Mouse (Mus musculus) heart, embryonic 15.5 days (tissue): Measurements from ENCODE around the gene Atxn2. TPM values are rescaled to one million over a fixed set of nuclear protein-coding genes. Genes with fewer than 3 reads are reported as not detected.

Source experiments
- ATAC-seq: fragments of 200-750 bp; cut with Nextera tagmentation; replicated peaks from 2 replicates; pipeline ENCODE4 v1.8.0; 2017; ENCODE audit warnings: low read depth, moderate TSS enrichment; ENCODE audit not compliant: insufficient number of reproducible peaks, insufficient read depth, low FRiP score
- H3K27ac ChIP-seq: fragments of 300-500 bp; sonication (generic); 2 replicates; pipeline ENCODE4 v1.5.1; 2015; ENCODE audit warnings: mild to moderate bottlenecking, inconsistent platforms
- H3K27me3 ChIP-seq: fragments of 300-500 bp; sonication (generic); 2 replicates; pipeline ENCODE4 v1.6.1; 2015; ENCODE audit warnings: inconsistent platforms
- H3K36me3 ChIP-seq: fragments of 300-500 bp; sonication (generic); 2 replicates; pipeline ENCODE4 v1.6.1; 2015; ENCODE audit warnings: mild to moderate bottlenecking, inconsistent platforms
- H3K4me1 ChIP-seq: fragments of 300-500 bp; sonication (generic); replicated peaks from 2 replicates; pipeline ENCODE4 v1.6.1; 2015; ENCODE audit warnings: inconsistent platforms
- H3K4me2 ChIP-seq: fragments of 300-500 bp; sonication (generic); 2 replicates; pipeline ENCODE4 v1.6.1; 2015; ENCODE audit warnings: inconsistent platforms, mild to moderate bottlenecking, moderate library complexity
- H3K4me3 ChIP-seq: fragments of 300-500 bp; sonication (generic); 2 replicates; pipeline ENCODE4 v1.5.1; 2015; ENCODE audit warnings: mild to moderate bottlenecking, inconsistent platforms
- H3K9ac ChIP-seq: fragments of 300-500 bp; sonication (generic); 2 replicates; pipeline ENCODE4 v1.6.1; 2015; ENCODE audit warnings: mild to moderate bottlenecking, inconsistent platforms
- H3K9me3 ChIP-seq: fragments of 300-500 bp; sonication (generic); replicated peaks from 2 replicates; pipeline ENCODE4 v1.6.1; 2016; ENCODE audit warnings: inconsistent platforms
- WGBS: fragments of 180-500 bp; shearing (Covaris S2); methylation state at CpG from one replicate; pipeline ENCODE4 v1.1.7; 2015; ENCODE audit warnings: mixed read lengths; 5-methylcytosine and 5-hydroxymethylcytosine counted together
- polyA plus RNA-seq: library from polyadenylated mRNA; unstranded; fragments of >200 nt; fragmentation: Nextera tagmentation; extraction: Ambion mirVana; gene quantifications from 2 replicates; pipeline ENCODE4 v1.2.1, GENCODE M21; 2015

Atxn2 gene
- polyA plus RNA-seq, 1 experiment from 2014 or later: 63.7 TPM

DNA sequence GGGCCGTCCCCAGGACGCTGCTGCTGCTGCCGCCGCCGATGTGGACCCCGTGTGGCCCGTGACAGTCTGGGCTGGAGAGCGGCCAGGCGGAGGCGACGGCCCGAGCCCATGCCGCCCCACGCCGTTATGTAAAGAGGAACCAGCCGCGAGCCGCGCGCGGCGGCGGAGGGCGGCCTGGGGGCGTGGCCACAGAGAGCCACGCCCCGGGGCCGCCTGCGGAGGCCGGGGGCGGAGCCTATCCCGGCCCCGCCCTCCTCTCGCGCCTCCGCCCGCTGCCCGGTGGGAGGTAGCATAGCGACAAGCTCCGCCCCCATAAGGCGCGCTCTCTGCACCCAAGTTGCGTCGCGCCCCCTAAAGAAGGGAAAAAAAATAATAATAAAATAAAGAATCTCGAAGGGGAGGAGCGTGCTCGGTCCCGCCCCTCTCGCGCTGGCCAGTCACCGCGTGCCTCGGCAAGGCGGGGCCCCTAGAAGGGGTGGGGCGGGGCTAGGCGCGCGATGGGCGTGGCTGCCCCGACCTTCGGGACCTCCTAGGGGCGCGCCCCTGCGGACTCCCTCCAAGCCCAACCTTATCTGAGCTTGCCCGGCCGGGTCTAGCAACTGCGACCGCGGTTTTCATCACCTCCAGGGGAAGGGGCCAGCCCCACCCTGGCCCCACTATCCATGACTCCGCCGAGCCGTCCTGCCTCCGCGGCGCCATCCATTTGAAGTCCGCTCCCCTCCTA is 125.7 kb downstream of the Atxn2 start:
- Histone ChIP-seq H3K27me3 (no peaks in the 10 kb centered on the region), H3K36me3 (no peaks in the 10 kb centered on the region), H3K9me3 (no peaks in the 10 kb centered on the region), H3K9ac (peak overlapping the region; percentile 76), H3K4me2 (peak overlapping the region; percentile 93), H3K27ac (peak overlapping the region; percentile 87), H3K4me1 (peaks cover 58% of the 10 kb centered on the region), H3K4me3 (peak overlapping the region; percentile 80)
- under 1% methylated on average over 77 of the region's 77 CpGs for WGBS
- peak; percentile 85 for ATAC-seq

DNA sequence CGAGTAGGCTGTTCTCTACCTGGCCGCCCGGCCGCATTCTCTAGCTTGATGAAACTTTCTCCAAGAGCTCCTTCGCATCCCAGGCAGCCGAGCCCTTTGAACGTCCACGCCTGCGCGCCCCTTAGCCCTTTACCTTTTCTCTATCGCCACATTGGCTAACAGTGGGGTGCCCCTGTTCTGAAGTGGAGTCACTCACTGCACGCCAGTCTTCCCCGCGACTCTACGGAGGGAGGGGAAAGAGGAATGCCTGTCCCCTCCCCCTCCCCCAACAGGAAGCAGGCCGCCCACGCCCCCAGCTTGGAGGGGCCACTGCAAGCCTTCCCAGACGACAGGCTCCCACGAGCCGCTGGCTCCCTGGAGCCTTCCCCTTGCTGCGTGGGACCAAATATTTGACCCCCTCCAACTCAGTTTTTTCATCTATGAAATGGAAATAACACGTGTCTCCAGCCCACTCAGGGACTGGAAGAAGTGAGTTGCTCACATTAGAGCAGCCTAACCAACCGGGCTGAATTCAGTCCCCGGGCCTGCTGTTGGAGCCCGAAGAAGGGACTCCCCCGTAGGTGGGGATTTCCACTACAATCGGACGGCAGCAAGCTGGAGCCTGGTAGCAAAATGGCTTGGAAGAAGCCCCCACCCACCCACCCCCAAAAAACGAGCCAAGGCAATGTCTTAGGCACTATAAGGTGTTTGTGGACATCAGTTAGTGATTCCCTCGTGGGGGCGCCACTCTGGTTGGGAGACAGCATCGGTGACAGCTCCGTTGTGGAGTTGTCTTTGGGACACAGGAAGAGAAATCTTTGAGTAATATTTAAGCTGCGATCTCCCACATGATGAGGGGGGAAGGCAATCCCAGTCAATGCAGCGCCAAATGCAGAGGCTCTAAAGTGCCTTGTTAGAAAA is 126.6 kb downstream of the Atxn2 start, which contains the start of gene Sh2b3:
Gene Sh2b3, minus strand, starts transcription at position 206 of the 900 bp plus-strand sequence.
- peak within 1 kb of the TSS; percentile 76 for H3K9ac ChIP-seq
- H3K27ac ChIP-seq: peak within 1 kb of the TSS; percentile 87
- H3K4me3 ChIP-seq: peak within 1 kb of the TSS; percentile 80
- H3K4me2 ChIP-seq: peak within 1 kb of the TSS; percentile 93
- no peaks in the 10 kb centered on the region for H3K9me3 ChIP-seq
- H3K27me3 ChIP-seq: no peaks in the 10 kb centered on the region
- no peaks in the 10 kb centered on the region for H3K36me3 ChIP-seq
- 1% methylated on average over 35 of the region's 35 CpGs for WGBS
- ATAC-seq: peak; percentile 11
- H3K4me1 ChIP-seq: peaks cover 60% of the 10 kb centered on the region

DNA sequence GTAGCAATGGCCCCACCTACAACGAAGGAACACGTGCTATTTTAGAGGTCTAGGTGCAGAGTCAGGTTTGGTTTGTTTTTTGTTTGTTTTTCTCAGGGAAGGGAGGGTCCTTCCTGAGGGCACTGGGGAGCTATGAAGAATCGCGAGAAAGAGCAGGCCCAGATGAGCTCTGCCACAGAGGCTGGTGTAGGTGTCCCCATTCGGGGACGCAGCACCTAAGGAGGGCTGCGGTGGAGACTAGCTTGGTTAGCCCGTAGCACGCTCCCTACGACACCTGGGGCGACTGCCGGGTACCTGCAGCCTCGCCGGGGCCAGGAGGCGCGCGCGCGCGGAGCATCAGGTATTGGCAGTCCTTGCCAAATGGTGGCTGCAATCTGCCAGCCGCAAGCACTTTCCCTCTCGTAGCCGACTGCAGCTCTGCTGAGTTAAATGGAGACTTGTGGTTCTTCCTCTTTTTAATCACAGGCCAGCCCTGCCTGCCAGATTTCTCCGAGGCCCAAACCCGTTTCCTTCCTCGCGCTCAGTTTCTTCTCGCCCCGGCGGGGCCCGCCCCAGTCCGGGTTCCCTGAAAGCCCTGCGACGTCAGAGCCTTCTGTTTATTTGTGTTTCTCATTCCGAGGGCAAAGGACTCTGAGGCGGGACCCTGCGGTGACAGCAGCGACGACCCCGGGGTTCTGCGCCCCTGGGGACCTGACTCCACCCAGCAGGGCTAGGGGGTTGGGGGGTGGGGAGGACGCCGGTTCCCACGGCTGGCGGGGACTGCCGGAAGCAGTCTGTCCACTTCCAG is 127.4 kb downstream of the Atxn2 start:
- WGBS: under 1% methylated on average over 46 of the region's 46 CpGs
- Histone ChIP-seq H3K4me3 (peak overlapping the region; percentile 80), H3K4me1 (peaks cover 60% of the 10 kb centered on the region), H3K9me3 (no peaks in the 10 kb centered on the region), H3K4me2 (peak overlapping the region; percentile 93), H3K9ac (peak overlapping the region; percentile 51), H3K27ac (peak overlapping the region; percentile 87), H3K27me3 (0 out of 2 replicates have a peak, but pooled peaks cover 5% of the 10 kb centered on the region), H3K36me3 (no peaks in the 10 kb centered on the region)
- no peak for ATAC-seq

- H3K27me3 ChIP-seq: peaks cover 10% of the 10 kb centered on the region; the same call in 1 of the 2 replicates
- H3K36me3 ChIP-seq: no peaks in the 10 kb centered on the region
- no peaks in the 10 kb centered on the region for H3K9me3 ChIP-seq
- H3K9ac ChIP-seq: peak overlapping the region; percentile 51
- H3K4me2 ChIP-seq: peak overlapping the region; percentile 93
- peak overlapping the region; percentile 87 for H3K27ac ChIP-seq
- H3K4me3 ChIP-seq: peak overlapping the region; percentile 80
- 31% methylated on average over 7 of the region's 7 CpGs for WGBS
- ATAC-seq: no peak
- peaks cover 57% of the 10 kb centered on the region for H3K4me1 ChIP-seq
Observed at GRCm38 (mm10) chr5:121839128-121839473, 128.0 kb downstream of the Atxn2 start.

- Histone ChIP-seq H3K27ac (0 out of 2 replicates have a peak overlapping the region, but pooled peaks have one; percentile 37), H3K4me2 (no peak overlapping the region), H3K9me3 (no peaks in the 10 kb centered on the region), H3K4me1 (peaks cover 38% of the 10 kb centered on the region), H3K4me3 (no peak overlapping the region), H3K9ac (no peak overlapping the region), H3K36me3 (no peaks in the 10 kb centered on the region), H3K27me3 (peaks cover 13% of the 10 kb centered on the region; the same call in 1 of the 2 replicates)
- no peak for ATAC-seq
- 87% methylated on average over 9 of the region's 9 CpGs for whole genome bisulfite sequencing
Observed at GRCm38 (mm10) chr5:121841516-121841915, 130.4 kb downstream of the Atxn2 start.

- 48% methylated on average over 10 of the region's 10 CpGs for WGBS
- Histone ChIP-seq H3K4me1 (peaks cover 38% of the 10 kb centered on the region), H3K9me3 (no peaks in the 10 kb centered on the region), H3K4me2 (no peak overlapping the region), H3K36me3 (no peaks in the 10 kb centered on the region), H3K4me3 (0 out of 2 replicates have a peak overlapping the region, but pooled peaks have one; percentile 63), H3K9ac (peak overlapping the region; percentile 71; the same call in 1 of the 2 replicates), H3K27ac (peak overlapping the region; percentile 37), H3K27me3 (peaks cover 13% of the 10 kb centered on the region; the same call in 1 of the 2 replicates)
- no peak for ATAC-seq
Observed at GRCm38 (mm10) chr5:121841973-121842372, 130.8 kb downstream of the Atxn2 start.

GRCm38 (mm10) chr5:121842665-121843118 is 131.6 kb downstream of the Atxn2 start:
- Histone ChIP-seq H3K9ac (peak overlapping the region; percentile 71), H3K4me3 (peak overlapping the region; percentile 63), H3K9me3 (no peaks in the 10 kb centered on the region), H3K4me2 (peak overlapping the region; percentile 94), H3K27me3 (peaks cover 13% of the 10 kb centered on the region; the same call in 1 of the 2 replicates), H3K27ac (peak overlapping the region; percentile 37), H3K36me3 (no peaks in the 10 kb centered on the region), H3K4me1 (peaks cover 32% of the 10 kb centered on the region)
- peak; percentile 51 for ATAC-seq
- WGBS: under 1% methylated on average over 33 of the region's 33 CpGs

DNA sequence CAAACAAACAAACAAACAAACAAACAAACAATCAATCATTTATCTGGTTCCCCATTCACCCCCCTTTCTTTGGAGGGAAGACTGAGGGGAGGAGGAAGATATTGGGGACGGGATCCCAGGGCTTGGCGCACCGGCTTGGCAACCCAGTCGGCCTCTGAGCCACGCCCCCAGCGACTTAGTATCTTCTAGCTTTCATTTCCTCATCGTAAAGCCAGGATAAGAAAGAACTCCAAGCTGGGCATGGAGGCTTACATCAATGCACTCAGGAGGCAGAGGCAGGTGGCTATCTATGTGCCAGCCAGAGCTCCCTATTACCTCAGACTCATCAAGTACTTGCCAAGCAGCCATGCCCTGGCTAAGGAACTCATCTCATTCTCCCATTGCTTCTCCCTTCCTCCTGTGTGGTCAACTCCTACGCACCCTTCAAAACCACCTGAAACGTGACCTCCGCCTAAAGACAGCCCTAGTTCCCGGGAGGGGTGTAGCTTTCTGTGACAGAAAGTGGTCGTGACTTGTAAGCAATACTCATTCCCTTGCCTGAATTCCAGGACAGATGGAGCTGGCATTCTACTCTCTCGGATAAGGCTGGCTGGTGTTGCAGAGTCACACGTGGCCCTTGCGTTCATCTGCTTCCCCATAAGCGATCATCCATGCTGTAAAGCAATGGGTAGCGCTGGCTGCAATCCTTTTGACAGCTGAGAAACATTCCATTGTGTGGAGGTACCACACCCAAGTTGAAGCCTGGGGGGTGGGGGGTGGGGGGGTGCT is 132.2 kb downstream of the Atxn2 start:
- Histone ChIP-seq H3K9me3 (no peaks in the 10 kb centered on the region), H3K4me2 (peak overlapping the region; percentile 94), H3K4me1 (peaks cover 32% of the 10 kb centered on the region), H3K4me3 (peak overlapping the region; percentile 63), H3K9ac (peak overlapping the region; percentile 71), H3K36me3 (no peaks in the 10 kb centered on the region), H3K27me3 (peaks cover 13% of the 10 kb centered on the region; the same call in 1 of the 2 replicates), H3K27ac (peak overlapping the region; percentile 37; the same call in 1 of the 2 replicates)
- no peak for ATAC-seq
- 11% methylated on average over 17 of the region's 17 CpGs for WGBS

DNA sequence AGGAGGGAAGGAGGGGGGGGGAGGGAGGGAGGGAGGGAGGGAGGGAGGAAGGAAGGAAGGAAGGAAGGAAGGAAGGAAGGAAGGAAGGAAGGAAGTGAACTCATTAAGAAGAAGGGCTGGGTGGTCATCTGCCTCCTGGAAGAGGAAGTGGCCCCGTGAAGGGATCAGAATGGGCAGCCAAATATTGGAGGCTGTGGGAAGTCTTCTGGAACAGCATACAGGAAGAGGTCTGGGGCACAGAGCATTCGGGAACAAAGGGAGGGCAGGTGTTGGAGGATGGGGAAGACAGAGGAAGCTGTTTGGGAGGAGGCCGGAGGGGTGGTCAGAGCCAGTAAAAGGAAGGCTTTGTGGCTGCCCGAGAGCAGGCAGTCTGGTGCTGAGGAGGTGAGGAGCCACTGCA is 134.2 kb downstream of the Atxn2 start:
- H3K4me2 ChIP-seq: no peak overlapping the region
- WGBS: 35% methylated on average over 4 of the region's 4 CpGs
- peaks cover 13% of the 10 kb centered on the region; the same call in 1 of the 2 replicates for H3K27me3 ChIP-seq
- H3K9ac ChIP-seq: no peak overlapping the region
- H3K4me1 ChIP-seq: peaks cover 36% of the 10 kb centered on the region
- no peak overlapping the region for H3K27ac ChIP-seq
- no peak overlapping the region for H3K4me3 ChIP-seq
- H3K36me3 ChIP-seq: no peaks in the 10 kb centered on the region
- H3K9me3 ChIP-seq: no peaks in the 10 kb centered on the region
- no peak for ATAC-seq

- Histone ChIP-seq H3K4me1 (peaks cover 46% of the 10 kb centered on the region), H3K27me3 (peaks cover 13% of the 10 kb centered on the region; the same call in 1 of the 2 replicates), H3K9ac (no peak overlapping the region), H3K9me3 (no peaks in the 10 kb centered on the region), H3K36me3 (no peaks in the 10 kb centered on the region), H3K4me3 (no peak overlapping the region), H3K27ac (no peak overlapping the region), H3K4me2 (no peak overlapping the region)
- 76% methylated on average over 11 of the region's 11 CpGs for WGBS
- ATAC-seq: no peak
Observed at GRCm38 (mm10) chr5:121846322-121846721, 135.2 kb downstream of the Atxn2 start.
